Mouse (Mus musculus): ENCODE results near the gene Cpne7.

DNA sequence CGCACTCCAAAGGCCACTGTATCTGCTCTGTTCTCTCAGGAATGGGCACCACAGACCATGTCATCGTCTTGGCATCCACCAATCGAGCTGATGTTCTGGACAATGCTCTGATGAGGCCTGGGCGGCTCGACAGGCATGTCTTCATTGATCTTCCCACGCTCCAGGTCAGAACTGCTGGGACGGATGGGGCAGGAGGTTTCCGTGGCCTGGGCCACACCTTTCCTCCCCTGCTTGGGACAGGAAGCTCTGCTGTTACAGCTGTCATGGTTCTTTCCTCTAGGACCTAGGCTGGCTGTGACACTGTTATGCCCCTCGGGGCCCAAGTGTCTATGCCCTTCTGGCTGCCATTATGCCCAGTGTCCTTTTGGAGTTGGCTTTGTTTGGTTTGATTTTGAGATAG is 29.9 kb upstream of the Cpne7 start:
- TF ChIP-seq CTCF (IDR thresholded peaks at IDR 0.05; ENCODE audit: control insufficient read depth, insufficient read depth, low read length) (no peak), POLR2A (IDR thresholded peaks at IDR 0.05; ENCODE audit: borderline replicate concordance, control insufficient read depth, low read depth, low read length) (no peak)
